Mouse (Mus musculus) hindbrain, embryonic 14.5 days (tissue): ENCODE measurements around the gene Abhd14b. TPM values are rescaled to one million over a fixed set of nuclear protein-coding genes. Genes with fewer than 3 reads are reported as not detected.

Experiments
- ATAC-seq: fragments of 200-750 bp; cut with Nextera tagmentation; 2 replicates; pipeline ENCODE4 v1.8.0; 2017; ENCODE audit warnings: moderate number of reproducible peaks, mild to moderate bottlenecking, moderate TSS enrichment, moderate library complexity; ENCODE audit not compliant: low FRiP score
- DNase-seq: peaks from one replicate; pipeline ENCODE4 v3.0.0-alpha.2; 2015; ENCODE audit warnings: low spot score
- H3K27ac ChIP-seq: fragments of 300-500 bp; sonication (generic); 2 replicates; pipeline ENCODE4 v1.5.1; 2014; ENCODE audit warnings: mild to moderate bottlenecking, moderate library complexity
- H3K27me3 ChIP-seq: fragments of 300-500 bp; sonication (generic); 2 replicates; pipeline ENCODE4 v1.6.1; 2014; ENCODE audit warnings: mild to moderate bottlenecking, low read length, mixed read lengths; ENCODE audit not compliant: control insufficient read depth, insufficient read depth
- H3K36me3 ChIP-seq: fragments of 300-500 bp; sonication (generic); replicated peaks from 2 replicates; pipeline ENCODE4 v1.6.1; 2014; ENCODE audit not compliant: control insufficient read depth, insufficient read depth
- H3K4me1 ChIP-seq: fragments of 300-500 bp; sonication (generic); replicated peaks from 2 replicates; pipeline ENCODE4 v1.6.1; 2014; ENCODE audit warnings: antibody characterized with exemption, low read length, mixed read lengths; ENCODE audit not compliant: control insufficient read depth, insufficient read depth
- H3K4me2 ChIP-seq: fragments of 300-500 bp; sonication (generic); replicated peaks from 2 replicates; pipeline ENCODE4 v1.6.1; 2014; ENCODE audit warnings: mild to moderate bottlenecking, moderate library complexity
- H3K4me3 ChIP-seq: fragments of 300-500 bp; sonication (generic); replicated peaks from 2 replicates; pipeline ENCODE4 v1.5.1; 2014; ENCODE audit warnings: mild to moderate bottlenecking, low read length
- H3K9ac ChIP-seq: fragments of 300-500 bp; sonication (generic); 2 replicates; pipeline ENCODE4 v1.6.1; 2014
- H3K9me3 ChIP-seq: fragments of 300-500 bp; sonication (generic); 2 replicates; pipeline ENCODE4 v1.6.1; 2016; ENCODE audit warnings: low read length; ENCODE audit not compliant: control insufficient read depth
- WGBS: fragments of 180-500 bp; shearing (Covaris S2); extraction: QIAGEN DNeasy Blood & Tissue Kit; methylation state at CpG from one replicate; pipeline ENCODE4 v1.1.7; 2014; 5-methylcytosine and 5-hydroxymethylcytosine counted together
- polyA plus RNA-seq: library from polyadenylated mRNA; unstranded; fragments of >200 nt; fragmentation: Nextera tagmentation; extraction: Ambion mirVana; gene quantifications from 2 replicates; pipeline ENCODE4 v1.2.1, GENCODE M21; 2014

Abhd14b gene
- polyA plus RNA-seq, 1 experiment from 2014 or later: 8.2 TPM

GRCm38 (mm10) chr9:106461641-106462429 is 14.6 kb downstream of the Abhd14b start:
- DNase-seq (no peak), ATAC-seq (no peak)
- peaks cover 41% of the 10 kb centered on the region for H3K36me3 ChIP-seq
- no peak overlapping the region for H3K9ac ChIP-seq
- WGBS: 76% methylated on average over 16 of the region's 16 CpGs
- no peaks in the 10 kb centered on the region for H3K27me3 ChIP-seq
- no peak overlapping the region for H3K27ac ChIP-seq
- no peak overlapping the region for H3K4me3 ChIP-seq
- peaks cover 33% of the 10 kb centered on the region for H3K4me1 ChIP-seq
- no peaks in the 10 kb centered on the region for H3K9me3 ChIP-seq
- H3K4me2 ChIP-seq: no peak overlapping the region

GRCm38 (mm10) chr9:106462430-106462800 is 15.2 kb downstream of the Abhd14b start:
- H3K9me3 ChIP-seq: no peaks in the 10 kb centered on the region
- peaks cover 27% of the 10 kb centered on the region for H3K4me1 ChIP-seq
- ATAC-seq (no peak), DNase-seq (no peak)
- H3K27me3 ChIP-seq: no peaks in the 10 kb centered on the region
- 91% methylated on average over 12 of the region's 12 CpGs for WGBS
- no peak overlapping the region for H3K4me2 ChIP-seq
- H3K36me3 ChIP-seq: peaks cover 41% of the 10 kb centered on the region
- no peak overlapping the region for H3K4me3 ChIP-seq
- no peak overlapping the region for H3K27ac ChIP-seq
- no peak overlapping the region for H3K9ac ChIP-seq

- DNase-seq: no peak
- Histone ChIP-seq H3K4me3 (no peak overlapping the region), H3K4me1 (peaks cover 18% of the 10 kb centered on the region), H3K27ac (no peak overlapping the region), H3K27me3 (no peaks in the 10 kb centered on the region), H3K36me3 (peaks cover 41% of the 10 kb centered on the region), H3K9ac (no peak overlapping the region), H3K9me3 (no peaks in the 10 kb centered on the region), H3K4me2 (no peak overlapping the region)
- ATAC-seq: no peak
- 77% methylated on average over 21 of the region's 21 CpGs for WGBS
These were observed 16.1 kb downstream of the Abhd14b start for GRCm38 (mm10) chr9:106463122-106464063.

- H3K4me3 ChIP-seq: peak overlapping the region; percentile 52
- H3K27ac ChIP-seq: peak overlapping the region; percentile 90
- H3K9ac ChIP-seq: peak overlapping the region; percentile 88
- H3K27me3 ChIP-seq: no peaks in the 10 kb centered on the region
- ATAC-seq: peak; percentile 76
- peak; percentile 83 for DNase-seq
- peaks cover 41% of the 10 kb centered on the region for H3K36me3 ChIP-seq
- 1% methylated on average over 87 of the region's 99 CpGs for WGBS
- H3K9me3 ChIP-seq: no peaks in the 10 kb centered on the region
- peak overlapping the region; percentile 96 for H3K4me2 ChIP-seq
- H3K4me1 ChIP-seq: peaks cover 18% of the 10 kb centered on the region
These were observed 17.7 kb downstream of the Abhd14b start for GRCm38 (mm10) chr9:106464751-106465541.

GRCm38 (mm10) chr9:106465571-106466200 is 18.4 kb downstream of the Abhd14b start, which contains the start of gene Gpr62:
Gpr62 (minus strand) TSS chr9:106465938.
- DNase-seq: peak; percentile 65
- H3K9me3 ChIP-seq: no peaks in the 10 kb centered on the region
- H3K9ac ChIP-seq: peak within 1 kb of the TSS; percentile 88
- no peaks in the 10 kb centered on the region for H3K27me3 ChIP-seq
- H3K4me1 ChIP-seq: peaks cover 18% of the 10 kb centered on the region
- H3K4me3 ChIP-seq: peak within 1 kb of the TSS; percentile 52
- ATAC-seq: peak; percentile 35; the same call in 1 of the 2 replicates
- H3K27ac ChIP-seq: peak within 1 kb of the TSS; percentile 90
- H3K36me3 ChIP-seq: peaks cover 33% of the 10 kb centered on the region
- peak within 1 kb of the TSS; percentile 96 for H3K4me2 ChIP-seq
- 26% methylated on average over 26 of the region's 26 CpGs for WGBS

GRCm38 (mm10) chr9:106466721-106467120 is 19.5 kb downstream of the Abhd14b start:
- DNase-seq (no peak), ATAC-seq (no peak)
- peaks cover 3% of the 10 kb centered on the region; the same call in 1 of the 2 replicates for H3K27me3 ChIP-seq
- no peak overlapping the region for H3K9ac ChIP-seq
- H3K4me3 ChIP-seq: no peak overlapping the region
- H3K36me3 ChIP-seq: peaks cover 24% of the 10 kb centered on the region
- no peak overlapping the region for H3K27ac ChIP-seq
- no peaks in the 10 kb centered on the region for H3K9me3 ChIP-seq
- H3K4me2 ChIP-seq: no peak overlapping the region
- peaks cover 18% of the 10 kb centered on the region for H3K4me1 ChIP-seq
- 90% methylated on average over 6 of the region's 6 CpGs for WGBS

- H3K27ac ChIP-seq: no peak overlapping the region
- 88% methylated on average over 7 of the region's 7 CpGs for WGBS
- no peak for ATAC-seq
These were observed 20.5 kb downstream of the Abhd14b start for GRCm38 (mm10) chr9:106467746-106468145.

GRCm38 (mm10) chr9:106469317-106469716 is 22.1 kb downstream of the Abhd14b start:
- Histone ChIP-seq H3K27me3 (peaks cover 3% of the 10 kb centered on the region; the same call in 1 of the 2 replicates), H3K27ac (no peak overlapping the region), H3K4me2 (no peak overlapping the region), H3K4me1 (peaks cover 17% of the 10 kb centered on the region), H3K9ac (no peak overlapping the region), H3K9me3 (no peaks in the 10 kb centered on the region), H3K36me3 (peaks cover under 1% of the 10 kb centered on the region; the same call in 1 of the 2 replicates), H3K4me3 (no peak overlapping the region)
- WGBS: 76% methylated on average over 6 of the region's 6 CpGs
- DNase-seq (no peak), ATAC-seq (no peak)

More at GRCm38 (mm10) chr9:106467746-106468145, 20.5 kb downstream of the Abhd14b start:
- Histone ChIP-seq H3K4me2 (no peak overlapping the region), H3K4me1 (peaks cover 18% of the 10 kb centered on the region), H3K9me3 (no peaks in the 10 kb centered on the region), H3K9ac (no peak overlapping the region), H3K36me3 (peaks cover 15% of the 10 kb centered on the region), H3K27me3 (peaks cover 3% of the 10 kb centered on the region; the same call in 1 of the 2 replicates), H3K4me3 (no peak overlapping the region)
- no peak for DNase-seq
